Mouse (Mus musculus): ENCODE results near the gene Cyb561d1. TPM values are rescaled to one million over a fixed set of nuclear protein-coding genes. Genes with fewer than 3 reads are reported as not detected.
A peak's percentile ranks its signal among the peaks of the same experiment; 100 is the strongest.

Cyb561d1 gene
- polyA plus RNA-seq, 1 experiment from 2014 or later, result 1.8 TPM

- no peak for ATAC-seq (ENCODE audit: insufficient number of reproducible peaks, insufficient read depth, low FRiP score, low read depth)
- peak overlapping the region; percentile 90 for H3K9ac ChIP-seq (ENCODE audit: low read length)
- no peaks in the 10 kb centered on the region for H3K36me3 ChIP-seq (ENCODE audit: control insufficient read depth, insufficient read depth, low read length)
- peak overlapping the region; percentile 66 to 93 for H3K4me3 ChIP-seq (ENCODE audit: control insufficient read depth in 1 of 2, insufficient read depth in 1 of 2, low read depth in 1 of 2, low read length in 2 of 2)
- H3K4me1 ChIP-seq (ENCODE audit: control insufficient read depth in 2 of 2, insufficient read depth in 2 of 2, low read length in 2 of 2), result peaks cover 4 to 21% of the 10 kb centered on the region in 2 experiments; a peak in 3 of 4 replicates
- H3K4me2 ChIP-seq (ENCODE audit: low read length), result peak overlapping the region; percentile 85
- H3K27ac ChIP-seq (replicated peaks in 1 of 2; ENCODE audit: control insufficient read depth in 1 of 2, insufficient read depth in 1 of 2, low read depth in 2 of 2, low read length in 2 of 2), result peak overlapping the region in 1 of 2 experiments; percentile 92; a peak in 1 of 4 replicates
- H3K27me3 ChIP-seq (ENCODE audit: control insufficient read depth, insufficient read depth, low read length), result no peaks in the 10 kb centered on the region
- WGBS, result 47% methylated on average over 5 of the region's 5 CpGs
- no peaks in the 10 kb centered on the region for H3K9me3 ChIP-seq (ENCODE audit: control insufficient read depth, low read length)
Observed at GRCm38 (mm10) chr3:108146671-108147070, 54.3 kb downstream of the Cyb561d1 start.

Other genes starting within 250 kb of the Cyb561d1 start
- not detected in 2 replicates for gene Gstm3, start 231.9 kb downstream of the Cyb561d1 start, polyA plus RNA-seq (2014; fragmentation: Nextera tagmentation; extraction: Ambion mirVana)
- 59.8 and 68.2 TPM in 2 replicates for gene Gstm2, start 214.8 kb downstream of the Cyb561d1 start, polyA plus RNA-seq (2014; fragmentation: Nextera tagmentation; extraction: Ambion mirVana)
- gene Gstm1, start 183.2 kb downstream of the Cyb561d1 start, polyA plus RNA-seq (2014; fragmentation: Nextera tagmentation; extraction: Ambion mirVana), result 60.8 and 63.8 TPM in 2 replicates
- gene Gstm4, start 156.3 kb downstream of the Cyb561d1 start, polyA plus RNA-seq (2014; fragmentation: Nextera tagmentation; extraction: Ambion mirVana), result 15.6 and 17.4 TPM in 2 replicates
- 15.3 and 20.3 TPM in 2 replicates for gene Ampd2, start 114.6 kb downstream of the Cyb561d1 start, polyA plus RNA-seq (2014; fragmentation: Nextera tagmentation; extraction: Ambion mirVana)
- gene Gnat2, start 108.4 kb downstream of the Cyb561d1 start, polyA plus RNA-seq (2014; fragmentation: Nextera tagmentation; extraction: Ambion mirVana), result 0.59 and 0.73 TPM in 2 replicates
- 71.4 and 74.0 TPM in 2 replicates for gene Gnai3, start 55.1 kb downstream of the Cyb561d1 start, polyA plus RNA-seq (2014; fragmentation: Nextera tagmentation; extraction: Ambion mirVana)
- gene Gpr61, start 46.3 kb downstream of the Cyb561d1 start, polyA plus RNA-seq (2014; fragmentation: Nextera tagmentation; extraction: Ambion mirVana), result 0.24 TPM in 1 of 2 replicates, not detected in the other
- gene Amigo1, start 14.9 kb downstream of the Cyb561d1 start, polyA plus RNA-seq (2014; fragmentation: Nextera tagmentation; extraction: Ambion mirVana), result 2.6 and 2.9 TPM in 2 replicates
- 6.3 and 7.1 TPM in 2 replicates for gene Atxn7l2, start 9.7 kb upstream of the Cyb561d1 start, polyA plus RNA-seq (2014; fragmentation: Nextera tagmentation; extraction: Ambion mirVana)
- 3.1 and 3.8 TPM in 2 replicates for gene Sypl2, start 25.4 kb upstream of the Cyb561d1 start, polyA plus RNA-seq (2014; fragmentation: Nextera tagmentation; extraction: Ambion mirVana)
- gene Psma5, start 55.7 kb upstream of the Cyb561d1 start, polyA plus RNA-seq (2014; fragmentation: Nextera tagmentation; extraction: Ambion mirVana), result 210 and 231 TPM in 2 replicates
- gene Sort1, start 82.9 kb upstream of the Cyb561d1 start, polyA plus RNA-seq (2014; fragmentation: Nextera tagmentation; extraction: Ambion mirVana), result 19.3 and 21.4 TPM in 2 replicates
- 70.2 and 94.5 TPM in 2 replicates for gene Mybphl, start 163.7 kb upstream of the Cyb561d1 start, polyA plus RNA-seq (2014; fragmentation: Nextera tagmentation; extraction: Ambion mirVana)
- 17.0 and 19.3 TPM in 2 replicates for gene Psrc1, start 182.6 kb upstream of the Cyb561d1 start, polyA plus RNA-seq (2014; fragmentation: Nextera tagmentation; extraction: Ambion mirVana)
- gene Celsr2, start 214.3 kb upstream of the Cyb561d1 start, polyA plus RNA-seq (2014; fragmentation: Nextera tagmentation; extraction: Ambion mirVana), result 2.5 and 3.1 TPM in 2 replicates
- 84.5 and 85.2 TPM in 2 replicates for gene Sars, start 244.0 kb upstream of the Cyb561d1 start, polyA plus RNA-seq (2014; fragmentation: Nextera tagmentation; extraction: Ambion mirVana)

Measured in heart, embryonic 14.5 days (tissue).